Mouse (Mus musculus) lung, postnatal 10 days (tissue): Measurements from ENCODE around the gene Dyrk1a.
A peak's percentile ranks its signal among the peaks of the same experiment; 100 is the strongest.

Experiments
- DNase-seq: peaks from one replicate; pipeline ENCODE4 v3.0.0; 2021

Dyrk1a gene

GRCm38 (mm10) chr16:94591536-94591935 lies 21.7 kb downstream of the Dyrk1a start:
- DNase-seq, result no peak

DNA sequence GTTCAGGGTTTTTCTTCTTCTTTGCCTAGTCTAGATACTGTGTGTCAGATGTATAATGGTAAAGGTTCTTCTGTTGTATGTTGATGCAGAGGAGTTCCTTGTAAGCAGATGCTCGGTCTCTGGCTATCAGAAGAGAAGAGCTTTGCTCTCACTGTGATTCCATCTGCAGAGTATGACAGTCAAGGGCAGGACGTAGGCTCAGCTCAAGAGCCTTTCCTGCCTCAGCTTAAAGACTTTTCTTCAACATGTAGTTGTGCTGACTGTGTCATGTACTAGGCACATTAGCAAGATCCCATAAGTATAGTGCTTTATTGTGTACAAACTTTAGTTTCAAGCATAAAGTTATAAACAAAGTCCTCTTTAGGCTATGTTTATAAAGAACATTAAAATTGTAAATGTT lies 26.8 kb downstream of the Dyrk1a start:
- DNase-seq, result no peak

- no peak for DNase-seq
Measured at GRCm38 (mm10) chr16:94597640-94598039, 27.8 kb downstream of the Dyrk1a start.

GRCm38 (mm10) chr16:94599977-94600724 lies 30.3 kb downstream of the Dyrk1a start:
- DNase-seq, result no peak

GRCm38 (mm10) chr16:94601089-94601488 lies 31.3 kb downstream of the Dyrk1a start:
- DNase-seq, result no peak

GRCm38 (mm10) chr16:94601540-94601953 lies 31.7 kb downstream of the Dyrk1a start:
- DNase-seq, result peak; percentile 80

DNA sequence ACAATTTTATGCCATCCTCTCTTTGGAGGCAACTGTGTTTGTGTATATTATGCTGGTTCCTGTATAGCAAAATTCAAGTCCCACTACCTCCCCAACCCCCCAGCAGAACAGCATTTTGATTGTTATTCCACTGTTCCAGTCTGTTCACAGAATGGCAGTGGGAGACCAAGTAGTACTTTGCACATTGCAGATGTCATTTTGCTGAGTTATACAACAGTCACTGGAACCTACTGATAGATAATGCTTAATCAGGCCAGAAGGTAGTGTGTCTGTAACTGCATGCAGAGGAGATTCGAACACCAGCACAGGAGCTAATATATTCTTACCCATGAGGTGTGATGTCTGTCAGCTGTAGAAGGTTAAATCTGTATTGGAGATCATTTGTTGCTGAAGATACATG lies 32.4 kb downstream of the Dyrk1a start:
- no peak for DNase-seq

DNA sequence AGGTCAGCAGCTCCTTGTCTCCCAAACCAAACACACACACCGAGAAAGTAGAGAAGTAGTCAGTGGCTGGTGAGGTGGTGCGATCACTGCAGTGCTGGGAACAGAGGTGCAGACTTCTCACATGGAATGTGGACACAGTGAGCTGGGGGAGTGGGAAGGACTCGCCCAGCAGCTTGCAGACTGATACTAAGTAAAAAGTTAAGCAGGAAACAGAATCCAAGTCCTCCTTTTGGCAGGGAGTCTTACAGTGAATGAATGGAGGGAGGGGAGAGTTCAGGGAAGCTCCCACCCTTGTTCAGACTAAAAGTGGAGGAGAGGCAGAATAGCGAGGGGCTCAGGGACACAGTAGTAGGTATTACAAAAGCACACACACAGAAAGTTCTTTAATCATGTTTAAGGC lies 32.9 kb downstream of the Dyrk1a start:
- no peak for DNase-seq

GRCm38 (mm10) chr16:94606169-94606568 lies 36.4 kb downstream of the Dyrk1a start:
- no peak for DNase-seq

- no peak for DNase-seq
Measured at GRCm38 (mm10) chr16:94607468-94607867, 37.7 kb downstream of the Dyrk1a start.

GRCm38 (mm10) chr16:94608706-94609594 lies 39.1 kb downstream of the Dyrk1a start:
- DNase-seq, result no peak

DNA sequence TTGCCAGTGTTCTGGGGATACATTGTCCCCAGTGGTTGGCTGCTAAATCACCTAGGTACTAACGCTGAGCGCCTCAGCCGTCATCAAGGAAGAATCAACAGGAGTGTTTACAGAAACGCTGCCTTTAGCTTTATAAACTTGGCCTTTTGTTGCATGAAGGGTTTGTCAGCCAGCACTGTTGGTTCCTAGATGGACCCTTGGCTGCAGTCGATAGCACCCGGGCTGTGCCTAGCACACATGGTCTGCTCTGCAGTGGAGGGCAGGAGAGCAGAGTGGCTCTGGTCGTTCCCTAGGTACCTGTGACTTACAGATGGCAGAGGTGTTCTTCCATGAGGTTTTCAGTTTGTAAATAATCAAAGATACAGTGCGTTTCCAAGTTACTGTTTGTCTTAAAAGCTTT lies 42.8 kb downstream of the Dyrk1a start:
- no peak for DNase-seq

DNA sequence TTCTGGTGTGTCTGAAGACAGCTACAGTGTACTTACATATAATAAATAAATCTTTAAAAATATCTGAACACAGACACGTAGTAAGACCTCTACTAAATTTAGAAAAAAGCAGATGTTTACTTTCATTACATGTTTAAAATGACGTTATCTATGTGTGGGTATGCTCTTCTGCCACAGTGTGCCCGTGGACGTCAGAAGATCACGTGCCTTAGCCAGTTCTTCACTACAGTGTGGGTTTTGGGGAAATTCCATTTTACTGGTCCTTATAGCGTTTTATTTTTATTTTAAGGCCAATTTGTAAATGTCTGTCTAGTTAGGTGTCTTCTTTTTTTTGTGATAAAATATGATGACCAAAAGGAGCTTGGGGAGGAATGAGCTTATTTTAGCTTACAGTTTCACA lies 47.4 kb downstream of the Dyrk1a start:
- DNase-seq, result no peak

GRCm38 (mm10) chr16:94618543-94618942 lies 48.7 kb downstream of the Dyrk1a start:
- DNase-seq, result peak; percentile 83

- no peak for DNase-seq
Measured at GRCm38 (mm10) chr16:94619301-94619700, 49.5 kb downstream of the Dyrk1a start.

- DNase-seq, result peak; percentile 9
Measured at GRCm38 (mm10) chr16:94624871-94625270, 55.1 kb downstream of the Dyrk1a start.

DNA sequence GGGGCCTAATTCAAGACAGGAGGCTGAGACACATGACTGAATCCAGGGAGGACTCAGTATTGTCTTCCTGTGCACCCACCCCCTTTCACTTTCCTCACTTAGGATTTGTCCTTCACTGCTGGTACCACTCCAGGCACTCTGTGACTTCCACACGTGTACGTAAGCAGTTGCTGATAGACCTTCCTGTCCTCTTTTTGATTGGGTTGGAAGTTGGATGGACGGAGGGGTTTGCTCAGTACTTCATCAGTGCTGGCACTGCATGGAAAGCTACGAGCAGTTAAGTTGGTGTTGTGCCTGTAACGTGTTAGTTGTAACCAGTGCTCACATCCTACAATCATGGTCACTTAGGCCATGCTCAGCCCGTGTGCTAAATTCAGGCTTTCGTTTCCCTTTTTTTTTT lies 55.8 kb downstream of the Dyrk1a start:
- DNase-seq, result no peak

- DNase-seq, result no peak
Measured at GRCm38 (mm10) chr16:94627736-94628135, 57.9 kb downstream of the Dyrk1a start.

- DNase-seq, result no peak
Measured at GRCm38 (mm10) chr16:94628976-94629729, 59.3 kb downstream of the Dyrk1a start.

DNA sequence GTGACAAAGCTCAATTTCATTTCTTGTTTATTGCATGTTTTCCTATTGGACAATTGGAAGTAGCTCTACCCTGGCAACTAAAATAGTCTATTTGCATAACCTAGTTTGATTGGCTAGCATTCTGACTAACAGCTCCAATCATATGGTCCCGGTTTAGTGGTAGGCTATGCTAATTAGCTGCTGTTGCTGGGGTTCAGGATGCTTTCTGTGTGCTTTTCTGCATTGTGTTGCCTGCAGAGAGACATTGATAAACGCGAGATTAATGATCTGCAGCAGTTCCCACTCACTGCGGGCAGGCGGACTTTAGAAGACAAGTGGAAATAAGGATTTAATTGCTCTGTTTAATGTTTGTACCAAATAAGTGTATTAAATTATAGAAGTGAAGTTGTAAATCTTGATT lies 62.2 kb downstream of the Dyrk1a start:
- DNase-seq, result peak; percentile 68

DNA sequence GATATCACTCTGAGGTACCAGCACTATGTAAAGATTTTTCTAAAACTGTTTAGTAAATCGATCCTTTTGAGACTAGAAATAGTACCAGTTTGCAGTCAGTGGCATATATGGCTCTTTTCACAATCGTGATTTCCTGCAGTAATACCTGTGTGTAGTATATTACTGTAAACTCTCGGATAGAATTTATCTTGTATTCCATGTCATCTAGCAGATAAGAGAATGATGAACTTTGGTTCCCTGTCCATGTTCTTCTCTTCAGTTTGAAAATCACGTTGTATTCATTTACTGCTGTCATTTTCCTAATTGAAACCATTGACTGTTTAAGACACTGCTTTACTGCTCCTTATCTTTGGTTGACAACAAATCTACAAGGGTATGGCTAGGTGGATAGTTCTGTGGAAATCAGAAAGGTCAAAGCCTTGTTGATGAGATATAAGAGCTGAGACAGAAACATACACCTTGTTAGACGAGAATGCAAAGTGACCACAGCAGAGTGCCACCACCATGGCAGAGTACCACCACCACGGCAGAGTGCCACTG lies 62.7 kb downstream of the Dyrk1a start:
- DNase-seq, result no peak

DNA sequence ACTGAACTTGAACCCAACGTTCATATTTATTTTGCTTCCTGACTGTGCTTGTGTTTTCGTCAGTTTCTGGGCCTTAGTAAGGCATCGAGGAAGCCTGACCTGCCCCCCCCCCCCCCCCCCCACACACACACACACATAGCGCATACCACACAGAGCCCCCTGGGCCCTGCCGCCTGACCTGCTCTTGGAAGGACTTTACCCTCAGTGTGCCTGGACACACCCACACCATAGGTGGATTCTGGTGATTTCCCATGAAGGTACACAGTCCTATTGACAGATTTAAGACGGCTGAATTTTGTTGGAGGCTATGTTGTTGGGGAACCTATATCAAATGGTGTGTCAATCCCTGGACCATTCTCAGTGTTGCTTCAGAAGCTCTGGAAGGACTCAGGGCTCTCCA lies 63.2 kb downstream of the Dyrk1a start:
- DNase-seq, result no peak

GRCm38 (mm10) chr16:94637423-94637822 lies 67.6 kb downstream of the Dyrk1a start:
- DNase-seq, result no peak
